Mouse (Mus musculus): ENCODE measurements around the gene Msmo1.

GRCm38 (mm10) chr8:64767047-64767446, 33.5 kb upstream of the Msmo1 start:
- TF ChIP-seq CTCF (IDR thresholded peaks at IDR 0.05; ENCODE audit: low read depth, low read length): no peak
- no peak for TF ChIP-seq POLR2A (IDR thresholded peaks at IDR 0.05; ENCODE audit: extremely low read depth, insufficient read depth, low read length)

Measured in liver, adult 2 months (tissue).